Mouse (Mus musculus) liver, postnatal 0 days (tissue): ENCODE data around the gene Cux2. TPM values are rescaled to one million over a fixed set of nuclear protein-coding genes. Genes with fewer than 3 reads are reported as not detected.

Experiments
- ATAC-seq: fragments of 200-750 bp; cut with Nextera tagmentation; 2 replicates; pipeline ENCODE4 v1.8.0; 2017; ENCODE audit warnings: mild to moderate bottlenecking, moderate library complexity
- DNase-seq: peaks from one replicate; pipeline ENCODE4 v3.0.0-alpha.2; 2016
- H3K27ac ChIP-seq: fragments of 300-500 bp; sonication (generic); 2 replicates; pipeline ENCODE4 v1.5.1; 2014; ENCODE audit warnings: antibody characterized with exemption, moderate library complexity, mild to moderate bottlenecking, low read depth
- H3K27me3 ChIP-seq: fragments of 300-500 bp; sonication (generic); 2 replicates; pipeline ENCODE4 v1.6.1; 2014; ENCODE audit warnings: low read length, control low read depth, mixed read lengths; ENCODE audit not compliant: insufficient read depth
- H3K36me3 ChIP-seq: fragments of 300-500 bp; sonication (generic); replicated peaks from 2 replicates; pipeline ENCODE4 v1.6.1; 2014; ENCODE audit warnings: mild to moderate bottlenecking, control low read depth, low read length, moderate library complexity, mixed read lengths; ENCODE audit not compliant: insufficient read depth
- H3K4me1 ChIP-seq: fragments of 300-500 bp; sonication (generic); 2 replicates; pipeline ENCODE4 v1.6.1; 2014; ENCODE audit warnings: antibody characterized with exemption, mild to moderate bottlenecking, control low read depth; ENCODE audit not compliant: insufficient read depth
- H3K4me2 ChIP-seq: fragments of 300-500 bp; sonication (generic); 2 replicates; pipeline ENCODE4 v1.6.1; 2014; ENCODE audit warnings: low read depth, mild to moderate bottlenecking, low read length, moderate library complexity, mixed read lengths
- H3K4me3 ChIP-seq: fragments of 300-500 bp; sonication (generic); 2 replicates; pipeline ENCODE4 v1.5.1; 2014; ENCODE audit warnings: low read depth, low read length
- H3K9ac ChIP-seq: fragments of 300-500 bp; sonication (generic); replicated peaks from 2 replicates; pipeline ENCODE4 v1.6.1; 2014; ENCODE audit warnings: mild to moderate bottlenecking, moderate library complexity
- H3K9me3 ChIP-seq: fragments of 300-500 bp; sonication (generic); 2 replicates; pipeline ENCODE4 v1.6.1; 2016; ENCODE audit warnings: mild to moderate bottlenecking, control low read depth, low read length, mixed read lengths
- CTCF ChIP-seq: sonication (generic); IDR thresholded peaks from 2 replicates; pipeline ENCODE4 v1.5.1; 2016; ENCODE audit warnings: antibody characterized with exemption, low read depth
- EP300 ChIP-seq: IDR thresholded peaks from 2 replicates; pipeline ENCODE4 v1.6.1; 2016; ENCODE audit warnings: antibody characterized with exemption, low read depth, mild to moderate bottlenecking
- WGBS: fragments of 180-500 bp; shearing (Covaris S2); extraction: QIAGEN DNeasy Blood & Tissue Kit; methylation state at CpG from one replicate; pipeline ENCODE4 v1.1.7; 2014; ENCODE audit not compliant: insufficient replicate concordance; 5-methylcytosine and 5-hydroxymethylcytosine counted together
- polyA plus RNA-seq: library from polyadenylated mRNA; unstranded; fragments of >200 nt; fragmentation: Nextera tagmentation; extraction: Ambion mirVana; gene quantifications from 2 replicates; pipeline ENCODE4 v1.2.1, GENCODE M21; 2015

Gene Cux2
- polyA plus RNA-seq, 1 experiment from 2014 or later: 3.5 TPM

GRCm38 (mm10) chr5:121943472-121943871 is 106.4 kb downstream of the Cux2 start:
- Histone ChIP-seq H3K4me2 (no peak overlapping the region), H3K4me3 (no peak overlapping the region), H3K36me3 (no peaks in the 10 kb centered on the region), H3K4me1 (peaks cover under 1% of the 10 kb centered on the region), H3K9me3 (no peaks in the 10 kb centered on the region), H3K27ac (no peak overlapping the region), H3K9ac (no peak overlapping the region), H3K27me3 (no peaks in the 10 kb centered on the region)
- WGBS: 46% methylated on average over 7 of the region's 7 CpGs
- DNase-seq: peak; percentile 24
- TF ChIP-seq CTCF: peak; percentile 82
- no peak for TF ChIP-seq EP300
- no peak for ATAC-seq

- DNase-seq (no peak), ATAC-seq (no peak)
- Histone ChIP-seq H3K27ac (no peak overlapping the region), H3K27me3 (no peaks in the 10 kb centered on the region), H3K36me3 (no peaks in the 10 kb centered on the region), H3K4me1 (no peaks in the 10 kb centered on the region), H3K9ac (no peak overlapping the region), H3K9me3 (no peaks in the 10 kb centered on the region), H3K4me3 (no peak overlapping the region), H3K4me2 (no peak overlapping the region)
- WGBS: 71% methylated on average over 18 of the region's 18 CpGs
- TF ChIP-seq EP300 (no peak), CTCF (no peak)
These were observed 111.6 kb downstream of the Cux2 start for GRCm38 (mm10) chr5:121938065-121938849.

GRCm38 (mm10) chr5:121930261-121930660 is 119.6 kb downstream of the Cux2 start:
- Histone ChIP-seq H3K4me3 (no peak overlapping the region), H3K27me3 (0 out of 2 replicates have a peak, but pooled peaks cover 8% of the 10 kb centered on the region), H3K9ac (no peak overlapping the region), H3K9me3 (no peaks in the 10 kb centered on the region), H3K4me1 (no peaks in the 10 kb centered on the region), H3K36me3 (no peaks in the 10 kb centered on the region), H3K4me2 (no peak overlapping the region), H3K27ac (no peak overlapping the region)
- no peak for ATAC-seq
- TF ChIP-seq CTCF (no peak), EP300 (no peak)
- WGBS: 47% methylated on average over 9 of the region's 9 CpGs
- DNase-seq: no peak

- no peaks in the 10 kb centered on the region for H3K36me3 ChIP-seq
- DNase-seq (no peak), ATAC-seq (no peak)
- no peaks in the 10 kb centered on the region for H3K4me1 ChIP-seq
- no peaks in the 10 kb centered on the region for H3K9me3 ChIP-seq
- TF ChIP-seq CTCF (no peak), EP300 (no peak)
- WGBS: 63% methylated on average over 15 of the region's 17 CpGs
- no peak overlapping the region for H3K9ac ChIP-seq
- H3K27me3 ChIP-seq: 0 out of 2 replicates have a peak, but pooled peaks cover 8% of the 10 kb centered on the region
- H3K27ac ChIP-seq: no peak overlapping the region
- no peak overlapping the region for H3K4me3 ChIP-seq
- H3K4me2 ChIP-seq: no peak overlapping the region
These were observed 121.4 kb downstream of the Cux2 start for GRCm38 (mm10) chr5:121928362-121929000.

- no peak for TF ChIP-seq EP300
- Histone ChIP-seq H3K4me2 (no peak overlapping the region), H3K27me3 (0 out of 2 replicates have a peak, but pooled peaks cover 8% of the 10 kb centered on the region), H3K36me3 (no peaks in the 10 kb centered on the region), H3K9ac (no peak overlapping the region), H3K4me3 (no peak overlapping the region), H3K27ac (no peak overlapping the region), H3K4me1 (no peaks in the 10 kb centered on the region), H3K9me3 (no peaks in the 10 kb centered on the region)
- ATAC-seq: no peak
- WGBS: 22% methylated on average over 2 of the region's 2 CpGs
- no peak for DNase-seq
These were observed 123.4 kb downstream of the Cux2 start for GRCm38 (mm10) chr5:121926543-121926814.

GRCm38 (mm10) chr5:121925751-121926542 is 124.0 kb downstream of the Cux2 start:
- H3K36me3 ChIP-seq: no peaks in the 10 kb centered on the region
- H3K4me3 ChIP-seq: no peak overlapping the region
- no peak overlapping the region for H3K4me2 ChIP-seq
- no peaks in the 10 kb centered on the region for H3K4me1 ChIP-seq
- H3K9ac ChIP-seq: no peak overlapping the region
- no peak for DNase-seq
- 0 out of 2 replicates have a peak, but pooled peaks cover 8% of the 10 kb centered on the region for H3K27me3 ChIP-seq
- no peak for TF ChIP-seq EP300
- TF ChIP-seq CTCF: no peak
- H3K27ac ChIP-seq: no peak overlapping the region
- no peak for ATAC-seq
- H3K9me3 ChIP-seq: no peaks in the 10 kb centered on the region
- WGBS: 46% methylated on average over 28 of the region's 28 CpGs
